8 mouse cellular contexts compared by ENCODE assay signal in genomic region chr15:81236062-81236461, GRCm38 (mm10). TPM values are rescaled to one million over a fixed set of nuclear protein-coding genes. Genes with fewer than 3 reads are reported as not detected.
DNase-seq lines count a peak whose midpoint lies in the region; ATAC-seq and TF ChIP-seq lines count a peak whose summit lies in the region.

No protein-coding gene starts in this region.

- no peaks in the 10 kb centered on the region for H3K9me3 ChIP-seq in forebrain, embryonic 12.5 days
- no peaks in the 10 kb centered on the region for H3K9me3 ChIP-seq in intestine, postnatal 0 days (ENCODE audit: control insufficient read depth)
- no peaks in the 10 kb centered on the region for H3K9me3 ChIP-seq in neural tube, embryonic 13.5 days

- TF ChIP-seq CTCF in left cerebral cortex, adult 2 months (IDR thresholded peaks at IDR 0.05) = no peak
- no peak for TF ChIP-seq CTCF in intestine, postnatal 0 days (IDR thresholded peaks at IDR 0.05; ENCODE audit: low read depth)

- 5% methylated on average over 8 of the region's 8 CpGs for WGBS in forebrain, embryonic 12.5 days
- WGBS in intestine, postnatal 0 days = 15% methylated on average over 8 of the region's 8 CpGs
- WGBS in neural tube, embryonic 13.5 days = 2% methylated on average over 8 of the region's 8 CpGs

- DNase-seq in left cerebral cortex, adult 2 months (ENCODE audit: extremely low spot score in 1 of 2, low spot score in 2 of 2) = no peak
- no peak for DNase-seq in left cerebral cortex, adult 9 months (ENCODE audit: low spot score in 2 of 2)
- no peak for DNase-seq in frontal cortex, adult 2 months (ENCODE audit: extremely low spot score in 1 of 2, low spot score in 1 of 2)
- no peak for DNase-seq in layer of hippocampus, postnatal 25 days (ENCODE audit: extremely low spot score in 1 of 2, low spot score in 1 of 2)
- no peak for DNase-seq in gastrocnemius, adult 18-20 months (ENCODE audit: low spot score)

- no peaks in the 10 kb centered on the region for H3K36me3 ChIP-seq in forebrain, embryonic 12.5 days (replicated peaks)
- no peaks in the 10 kb centered on the region for H3K36me3 ChIP-seq in intestine, postnatal 0 days (ENCODE audit: control insufficient read depth, insufficient read depth)
- no peaks in the 10 kb centered on the region for H3K36me3 ChIP-seq in neural tube, embryonic 13.5 days

- H3K4me3 ChIP-seq in left cerebral cortex, adult 2 months = peak overlapping the region; percentile 78
- H3K4me3 ChIP-seq in forebrain, embryonic 12.5 days (replicated peaks) = peak overlapping the region; percentile 48
- peak overlapping the region; percentile 36 for H3K4me3 ChIP-seq in intestine, postnatal 0 days (ENCODE audit: low read depth, low read length)
- peak overlapping the region; percentile 43 for H3K4me3 ChIP-seq in neural tube, embryonic 13.5 days

- ATAC-seq in forebrain, embryonic 12.5 days (ENCODE audit: low FRiP score) = no peak
- ATAC-seq in intestine, postnatal 0 days = no peak
- ATAC-seq in neural tube, embryonic 13.5 days (ENCODE audit: low read depth) = no peak

- H3K27me3 ChIP-seq in forebrain, embryonic 12.5 days = peaks cover 31% of the 10 kb centered on the region
- peaks cover 10% of the 10 kb centered on the region; the same call in 1 of the 2 replicates for H3K27me3 ChIP-seq in intestine, postnatal 0 days (replicated peaks; ENCODE audit: control insufficient read depth, insufficient read depth, low read length)
- peaks cover 16% of the 10 kb centered on the region for H3K27me3 ChIP-seq in neural tube, embryonic 13.5 days

- peak overlapping the region; percentile 62; the same call in 1 of the 2 replicates for H3K9ac ChIP-seq in forebrain, embryonic 12.5 days
- peak overlapping the region; percentile 13; the same call in 1 of the 2 replicates for H3K9ac ChIP-seq in intestine, postnatal 0 days (ENCODE audit: low read depth, low read length)
- peak overlapping the region; percentile 66 for H3K9ac ChIP-seq in neural tube, embryonic 13.5 days

- H3K4me2 ChIP-seq in forebrain, embryonic 12.5 days = peak overlapping the region; percentile 85
- peak overlapping the region; percentile 69 for H3K4me2 ChIP-seq in intestine, postnatal 0 days (replicated peaks; ENCODE audit: low read depth)
- H3K4me2 ChIP-seq in neural tube, embryonic 13.5 days = peak overlapping the region; percentile 71

- peaks cover 22% of the 10 kb centered on the region for H3K4me1 ChIP-seq in forebrain, embryonic 12.5 days
- no peaks in the 10 kb centered on the region for H3K4me1 ChIP-seq in intestine, postnatal 0 days (replicated peaks; ENCODE audit: control insufficient read depth, insufficient read depth, low read length)
- H3K4me1 ChIP-seq in neural tube, embryonic 13.5 days (replicated peaks) = peaks cover 18% of the 10 kb centered on the region

- H3K27ac ChIP-seq in left cerebral cortex, adult 2 months = peak overlapping the region; percentile 94
- no peak overlapping the region for H3K27ac ChIP-seq in forebrain, embryonic 12.5 days
- no peak overlapping the region for H3K27ac ChIP-seq in intestine, postnatal 0 days (ENCODE audit: low read depth, low read length)
- no peak overlapping the region for H3K27ac ChIP-seq in neural tube, embryonic 13.5 days (replicated peaks)

- intact Hi-C loops in left cerebral cortex, adult 2 months (cut with DNase I) = loop anchor here (2.0 to 5.0 kb wide), 2 partner anchors 67 to 116 kb away; no protein-coding TSS in a partner anchor

RNA-seq across cellular contexts. Expression of gene Mchr1, which starts 0.8 kb away (rescaled TPM):
- total RNA-seq in left cerebral cortex, adult 2 months (2021) = 10 to 100 TPM; 23.6 to 27.5 TPM
- 0.36 and 0.72 TPM in 2 replicates for polyA plus RNA-seq in forebrain, embryonic 12.5 days (2016; fragmentation: Nextera tagmentation; extraction: Ambion mirVana)
- 1.5 and 2.1 TPM in 2 replicates for polyA plus RNA-seq in intestine, postnatal 0 days (2015; fragmentation: Nextera tagmentation; extraction: Ambion mirVana)
- polyA plus RNA-seq in neural tube, embryonic 13.5 days (2015; fragmentation: Nextera tagmentation; extraction: Ambion mirVana) = 2.6 and 2.8 TPM in 2 replicates
- 17.4 and 20.1 TPM in 2 replicates for polyA plus RNA-seq in frontal cortex, adult 2 months (2012; rRNA removed)
- total RNA-seq in layer of hippocampus, postnatal 25 days (2021) = 10 to 100 TPM; 21.3 to 24.9 TPM
- total RNA-seq in gastrocnemius, adult 18-20 months (2021) = 1 to 10 TPM; 1.5 to 3.3 TPM

RNA-seq across cellular contexts. Expression of gene Mrtfa, which starts 45.5 kb away (rescaled TPM):
- total RNA-seq in left cerebral cortex, adult 2 months (2021) = 10 to 100 TPM; 71.2 to 75.8 TPM
- polyA plus RNA-seq in forebrain, embryonic 12.5 days (2016; fragmentation: Nextera tagmentation; extraction: Ambion mirVana) = 25.7 and 27.9 TPM in 2 replicates
- 9.0 and 10.3 TPM in 2 replicates for polyA plus RNA-seq in intestine, postnatal 0 days (2015; fragmentation: Nextera tagmentation; extraction: Ambion mirVana)
- polyA plus RNA-seq in neural tube, embryonic 13.5 days (2015; fragmentation: Nextera tagmentation; extraction: Ambion mirVana) = 23.3 and 27.1 TPM in 2 replicates
- 41.8 and 42.0 TPM in 2 replicates for polyA plus RNA-seq in frontal cortex, adult 2 months (2012; rRNA removed)
- total RNA-seq in layer of hippocampus, postnatal 25 days (2021) = 10 to 100 TPM; 89.6 to 94.5 TPM
- total RNA-seq in gastrocnemius, adult 18-20 months (2021) = 10 to 100 TPM; 17.5 to 17.7 TPM

Comparison
In these comparisons a context has a peak if more than half of its experiments do, and no peak if none do; other contexts are left out.
1. H3K9ac ChIP-seq: peak in every context shown above with its lines; median percentile 66 in neural tube, embryonic 13.5 days; 62 in forebrain, embryonic 12.5 days; 13 in intestine, postnatal 0 days.